Mouse (Mus musculus) frontal cortex, adult (tissue): ENCODE measurements around the gene Pnpt1.

ENCODE experiments used
- ATAC-seq: cut with Nextera tagmentation; 2 replicates; pipeline ENCODE4 v1.9.2; 2017; ENCODE audit warnings: mild to moderate bottlenecking, moderate library complexity, mixed read lengths; ENCODE audit not compliant: low TSS enrichment

Gene Pnpt1

GRCm38 (mm10) chr11:29130385-29131355 lies at the start of gene Pnpt1:
Gene Pnpt1, plus strand, starts transcription at chr11:29130744.
- peak; percentile 100 for ATAC-seq

GRCm38 (mm10) chr11:29092403-29092802 lies 38.1 kb upstream of the Pnpt1 start:
- ATAC-seq: no peak

- no peak for ATAC-seq
Measured at GRCm38 (mm10) chr11:29098926-29099325, 31.6 kb upstream of the Pnpt1 start.

DNA sequence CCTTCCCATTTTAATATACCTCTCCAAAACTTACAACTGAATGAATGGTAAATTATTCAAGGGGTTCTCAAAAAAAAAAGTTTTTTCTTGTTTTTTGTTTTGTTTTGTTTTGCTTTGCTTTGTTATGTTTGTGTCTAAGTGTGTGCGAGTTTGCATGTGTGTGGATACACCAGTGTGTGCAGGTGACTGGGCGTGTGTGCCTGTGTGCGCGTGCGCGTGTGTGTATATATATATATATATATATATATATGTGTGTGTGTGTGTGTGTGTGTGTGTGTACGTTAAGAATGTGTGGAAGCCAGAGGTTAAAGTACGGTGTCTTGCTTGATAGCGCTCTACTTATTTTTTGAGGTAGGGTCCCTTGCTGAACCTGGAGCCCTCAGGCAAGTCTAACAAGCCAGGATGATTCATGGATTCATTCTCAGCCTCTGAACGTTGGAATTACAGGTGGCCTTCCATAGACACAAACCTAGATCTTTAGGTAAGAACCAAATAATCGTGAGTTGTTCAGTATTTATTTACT lies 621 bp upstream of the Pnpt1 start:
- peak; percentile 38 for ATAC-seq

DNA sequence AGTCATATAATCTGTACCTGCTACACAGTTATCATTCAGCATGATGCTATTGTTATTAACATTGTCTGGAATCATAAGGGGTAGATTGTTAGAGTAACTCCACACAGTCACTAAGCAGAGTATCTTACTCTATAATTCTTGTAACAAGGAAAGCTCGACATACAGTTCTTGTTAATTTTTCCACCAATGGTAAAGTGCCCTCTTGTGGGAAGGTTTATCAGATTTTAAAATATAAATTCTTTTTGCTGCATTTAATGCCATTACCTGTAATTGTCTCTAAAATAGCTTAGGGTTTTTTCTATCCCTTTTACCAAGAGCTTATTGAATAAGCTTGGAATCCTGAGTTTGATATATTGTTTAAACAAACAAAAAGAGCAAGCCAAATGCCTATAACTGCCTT lies 10.1 kb downstream of the Pnpt1 start:
- no peak for ATAC-seq

- no peak for ATAC-seq
Measured at GRCm38 (mm10) chr11:29148901-29149300, 18.4 kb downstream of the Pnpt1 start.

- no peak for ATAC-seq
Measured at GRCm38 (mm10) chr11:29163569-29163968, 33.0 kb downstream of the Pnpt1 start.

DNA sequence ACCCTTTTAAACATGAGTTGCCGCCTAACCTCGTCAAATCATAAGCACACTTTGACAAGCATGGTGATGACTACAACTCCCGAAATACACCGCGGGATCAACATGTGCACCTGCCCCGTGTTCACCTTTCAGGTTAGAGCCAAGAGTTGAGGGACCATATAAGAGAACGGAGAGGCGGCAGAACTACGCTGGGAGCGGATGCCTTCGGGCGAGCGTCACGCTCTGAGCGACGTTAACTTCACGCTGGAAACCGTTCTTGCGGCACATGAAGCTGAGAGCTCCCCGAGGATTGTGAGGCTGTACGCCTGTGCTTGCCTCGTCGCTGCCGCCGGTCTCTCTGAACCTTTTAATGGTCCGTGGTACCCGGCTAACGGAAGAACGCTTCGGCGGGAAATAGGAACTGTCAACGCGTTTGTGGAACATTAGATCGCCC lies 41.4 kb downstream of the Pnpt1 start:
- ATAC-seq: peak; percentile 60

GRCm38 (mm10) chr11:29172563-29173124 lies 42.1 kb downstream of the Pnpt1 start, which contains the start of gene Ppp4r3b:
Gene Ppp4r3b, plus strand, starts transcription at chr11:29172890.
- peak; percentile 95 for ATAC-seq

GRCm38 (mm10) chr11:29173125-29173631 lies 42.6 kb downstream of the Pnpt1 start:
- peak; percentile 56 for ATAC-seq

GRCm38 (mm10) chr11:29173706-29174436 lies 43.3 kb downstream of the Pnpt1 start:
- ATAC-seq: no peak

GRCm38 (mm10) chr11:29179319-29179718 lies 48.8 kb downstream of the Pnpt1 start:
- no peak for ATAC-seq

DNA sequence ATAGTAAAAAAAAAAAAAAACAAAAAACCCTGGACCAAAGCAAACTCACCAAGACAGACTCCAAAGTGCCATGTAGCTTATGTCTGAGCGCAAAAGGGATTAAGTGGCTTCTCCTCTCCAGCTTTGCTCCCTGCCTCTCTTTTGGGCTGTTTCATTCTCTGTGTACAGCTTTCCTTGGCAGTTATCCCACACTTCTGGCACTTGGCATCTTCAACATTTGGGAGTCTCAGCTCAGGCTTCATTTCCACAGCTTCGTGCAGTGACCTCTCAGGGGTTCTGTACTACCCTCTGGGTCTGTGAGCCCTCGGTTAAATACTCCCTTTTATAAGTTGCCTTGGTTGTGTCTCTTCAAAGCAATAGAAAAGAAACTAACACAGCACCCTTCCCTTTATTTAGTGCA lies 50.1 kb downstream of the Pnpt1 start:
- ATAC-seq: peak; percentile 57

- no peak for ATAC-seq
Measured at GRCm38 (mm10) chr11:29181751-29182150, 51.2 kb downstream of the Pnpt1 start.

DNA sequence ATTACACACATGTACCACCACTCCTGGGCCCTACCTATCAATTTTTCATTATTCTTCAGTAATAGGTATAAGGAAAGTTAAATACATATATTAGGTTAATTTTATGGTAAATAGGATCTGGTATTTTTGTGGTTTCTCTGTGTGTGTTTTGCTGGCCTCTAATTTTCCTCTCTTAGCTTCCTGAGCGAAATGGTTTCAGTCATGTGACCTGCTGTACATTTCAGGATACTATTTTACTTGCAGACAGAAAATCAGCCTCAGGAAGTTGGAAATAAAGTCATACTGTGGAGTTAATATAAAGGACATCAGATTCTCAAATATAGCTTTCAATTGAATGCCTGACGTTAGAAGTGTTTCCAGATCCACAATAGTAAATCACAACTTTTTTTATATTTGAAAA lies 58.4 kb downstream of the Pnpt1 start:
- no peak for ATAC-seq

- ATAC-seq: no peak
Measured at GRCm38 (mm10) chr11:29203653-29204052, 73.1 kb downstream of the Pnpt1 start.

DNA sequence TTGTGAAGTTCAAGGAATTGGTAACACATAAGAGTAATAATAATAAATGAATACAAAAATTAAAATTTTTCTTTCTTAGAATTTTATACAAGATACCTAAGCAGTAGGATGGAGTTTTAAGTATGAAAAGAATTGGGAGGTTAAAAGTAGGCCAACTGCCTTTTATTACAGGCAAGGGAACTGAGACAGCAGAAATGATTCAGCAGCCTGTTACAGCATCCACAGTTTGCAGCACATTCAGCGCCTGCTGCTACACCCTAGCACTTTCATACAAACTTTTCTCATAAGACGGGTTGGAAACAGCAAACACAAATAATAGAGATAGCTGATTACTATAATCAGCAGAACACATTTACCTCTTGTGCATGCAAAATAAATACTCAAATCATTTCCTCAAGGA lies 79.2 kb downstream of the Pnpt1 start:
- peak; percentile 52; the same call in 1 of the 2 replicates for ATAC-seq
